Mouse (Mus musculus): ENCODE measurements around the gene Arsg. TPM values are rescaled to one million over a fixed set of nuclear protein-coding genes. Genes with fewer than 3 reads are reported as not detected.

Arsg gene
- polyA plus RNA-seq, 1 experiment from 2014 or later, result 9.9 TPM

DNA sequence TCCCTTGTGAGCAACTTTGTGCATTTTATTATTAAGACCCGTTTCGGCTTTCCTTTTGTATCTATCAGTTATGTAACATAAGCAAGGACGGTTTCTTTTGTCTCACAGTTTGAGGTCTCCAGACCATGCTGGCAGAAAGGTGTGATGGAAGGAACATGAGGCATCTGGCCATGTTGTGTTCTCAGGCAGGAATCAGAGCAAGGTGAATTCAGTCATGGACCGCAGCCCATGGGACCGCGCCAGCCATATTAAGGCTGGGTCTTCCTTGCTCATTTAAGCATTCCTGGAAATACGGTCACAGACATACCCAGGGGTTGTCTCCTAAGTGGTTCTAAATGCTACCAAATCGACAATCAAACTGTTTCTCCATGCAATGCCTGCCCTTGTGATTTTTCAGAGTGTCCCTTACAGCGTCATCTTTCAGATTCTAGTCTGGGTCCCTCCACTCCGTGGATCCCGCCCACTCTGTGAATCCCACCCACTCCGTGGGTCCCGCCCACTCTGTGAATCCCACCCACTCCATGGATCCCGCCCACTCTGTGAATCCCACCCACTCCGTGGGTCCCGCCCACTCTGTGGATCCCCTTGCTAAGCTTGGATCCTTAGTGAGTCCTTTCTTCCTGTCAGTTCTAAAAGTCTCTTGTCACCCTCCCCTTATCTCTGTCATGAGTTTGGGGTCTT lies 40.0 kb downstream of the Arsg start:
- Histone ChIP-seq H3K9ac (ENCODE audit: low read depth, low read length) (no peak overlapping the region), H3K36me3 (ENCODE audit: insufficient read depth, low read length) (no peaks in the 10 kb centered on the region), H3K27me3 (ENCODE audit: insufficient read depth, low read length) (no peaks in the 10 kb centered on the region), H3K9me3 (replicated peaks; ENCODE audit: low read length) (no peaks in the 10 kb centered on the region), H3K27ac (no peak overlapping the region), H3K4me2 (ENCODE audit: low read length) (no peak overlapping the region), H3K4me3 (replicated peaks; ENCODE audit: low read depth, low read length) (no peak overlapping the region), H3K4me1 (replicated peaks; ENCODE audit: insufficient read depth, low read length) (no peaks in the 10 kb centered on the region)
- WGBS, result 88% methylated on average over 16 of the region's 16 CpGs
- no peak for DNase-seq (ENCODE audit: low spot score)
- ATAC-seq (replicated peaks; ENCODE audit: low FRiP score, low read depth), result no peak
- TF ChIP-seq CTCF (IDR thresholded peaks at IDR 0.05; ENCODE audit: low read depth), result no peak

DNA sequence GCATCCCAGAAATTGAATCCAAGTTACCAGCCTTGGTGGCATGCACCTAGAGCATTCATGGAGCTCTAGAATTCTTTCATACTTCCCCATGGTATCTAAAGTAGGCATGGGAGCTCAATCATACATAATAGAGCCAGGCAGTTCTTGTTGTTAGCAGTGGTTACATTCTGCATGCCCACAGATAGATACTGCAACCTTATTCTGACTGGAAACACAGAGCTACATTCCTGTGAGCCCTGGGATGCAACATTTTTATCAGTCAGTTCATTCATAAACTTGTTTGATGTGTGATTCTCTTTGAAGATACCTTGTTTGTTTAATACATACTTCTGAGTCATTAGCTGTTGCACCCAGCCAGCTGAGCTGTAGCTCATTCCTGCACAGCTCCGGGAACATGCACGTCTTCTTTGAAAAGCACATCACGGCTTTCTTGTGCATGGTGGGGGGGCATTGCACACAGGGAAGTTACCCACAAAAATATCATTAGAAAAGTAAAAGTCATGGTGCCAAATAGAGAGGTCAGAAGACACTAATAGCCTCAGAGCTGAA lies 41.0 kb downstream of the Arsg start:
- Histone ChIP-seq H3K4me1 (replicated peaks; ENCODE audit: insufficient read depth, low read length) (no peaks in the 10 kb centered on the region), H3K4me3 (replicated peaks; ENCODE audit: low read depth, low read length) (no peak overlapping the region), H3K9me3 (replicated peaks; ENCODE audit: low read length) (no peaks in the 10 kb centered on the region), H3K27me3 (ENCODE audit: insufficient read depth, low read length) (no peaks in the 10 kb centered on the region), H3K27ac (no peak overlapping the region), H3K4me2 (ENCODE audit: low read length) (no peak overlapping the region), H3K9ac (ENCODE audit: low read depth, low read length) (no peak overlapping the region), H3K36me3 (ENCODE audit: insufficient read depth, low read length) (no peaks in the 10 kb centered on the region)
- ATAC-seq (replicated peaks; ENCODE audit: low FRiP score, low read depth) (no peak), DNase-seq (ENCODE audit: low spot score) (no peak)
- 64% methylated on average over 3 of the region's 3 CpGs for WGBS
- TF ChIP-seq CTCF (IDR thresholded peaks at IDR 0.05; ENCODE audit: low read depth), result no peak

DNA sequence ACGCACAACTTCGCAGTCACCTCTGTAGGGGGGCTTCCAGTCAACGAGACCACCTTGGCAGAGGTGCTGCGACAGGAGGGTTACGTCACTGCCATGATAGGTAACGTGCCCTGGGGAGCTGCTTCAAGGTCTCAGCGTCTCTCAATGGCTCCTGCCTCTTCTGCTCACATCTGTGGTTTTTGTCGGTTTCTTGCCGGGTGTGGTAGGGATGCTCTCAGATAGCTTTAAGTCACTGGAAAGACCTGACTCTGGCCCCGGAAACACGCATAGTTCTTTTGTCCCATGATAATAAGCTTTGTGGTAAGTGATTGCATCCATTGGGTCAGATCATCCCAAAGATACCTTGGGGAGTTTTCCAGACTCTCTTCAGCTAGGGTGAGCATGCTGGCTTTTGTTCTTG lies 44.2 kb downstream of the Arsg start:
- TF ChIP-seq CTCF (IDR thresholded peaks at IDR 0.05; ENCODE audit: low read depth), result no peak
- ATAC-seq (replicated peaks; ENCODE audit: low FRiP score, low read depth) (no peak), DNase-seq (ENCODE audit: low spot score) (no peak)
- Histone ChIP-seq H3K4me1 (replicated peaks; ENCODE audit: insufficient read depth, low read length) (no peaks in the 10 kb centered on the region), H3K9me3 (replicated peaks; ENCODE audit: low read length) (no peaks in the 10 kb centered on the region), H3K27me3 (ENCODE audit: insufficient read depth, low read length) (no peaks in the 10 kb centered on the region), H3K4me3 (replicated peaks; ENCODE audit: low read depth, low read length) (no peak overlapping the region), H3K27ac (no peak overlapping the region), H3K4me2 (ENCODE audit: low read length) (no peak overlapping the region), H3K36me3 (ENCODE audit: insufficient read depth, low read length) (no peaks in the 10 kb centered on the region), H3K9ac (ENCODE audit: low read depth, low read length) (no peak overlapping the region)
- 85% methylated on average over 11 of the region's 11 CpGs for WGBS

DNA sequence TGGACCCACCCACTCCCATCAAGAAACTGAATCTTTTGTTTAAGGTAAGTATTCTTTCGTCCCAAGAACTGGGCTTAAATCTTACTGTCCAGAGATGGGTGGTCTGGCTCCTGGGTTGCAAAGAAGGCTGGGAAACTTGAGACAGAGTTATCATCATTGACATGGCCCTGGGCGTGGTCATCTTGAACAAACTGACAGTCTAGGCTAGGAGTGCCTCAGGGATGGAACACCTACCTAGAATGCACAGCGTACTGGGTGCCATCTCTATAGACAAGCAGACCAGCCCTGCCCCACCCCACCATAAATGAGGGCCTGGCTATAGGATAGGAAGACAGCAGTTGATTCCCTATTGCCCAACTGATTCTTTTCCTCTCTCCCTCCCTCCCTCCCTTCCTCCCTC lies 44.6 kb downstream of the Arsg start:
- no peak overlapping the region for H3K4me2 ChIP-seq (ENCODE audit: low read length)
- no peaks in the 10 kb centered on the region for H3K9me3 ChIP-seq (replicated peaks; ENCODE audit: low read length)
- no peak overlapping the region for H3K27ac ChIP-seq
- no peak overlapping the region for H3K4me3 ChIP-seq (replicated peaks; ENCODE audit: low read depth, low read length)
- H3K9ac ChIP-seq (ENCODE audit: low read depth, low read length), result no peak overlapping the region
- H3K4me1 ChIP-seq (replicated peaks; ENCODE audit: insufficient read depth, low read length), result no peaks in the 10 kb centered on the region
- H3K36me3 ChIP-seq (ENCODE audit: insufficient read depth, low read length), result no peaks in the 10 kb centered on the region
- DNase-seq (ENCODE audit: low spot score) (no peak), ATAC-seq (replicated peaks; ENCODE audit: low FRiP score, low read depth) (no peak)
- no peak for TF ChIP-seq CTCF (IDR thresholded peaks at IDR 0.05; ENCODE audit: low read depth)
- WGBS, result 93% methylated on average over 3 of the region's 3 CpGs
- H3K27me3 ChIP-seq (ENCODE audit: insufficient read depth, low read length), result no peaks in the 10 kb centered on the region

DNA sequence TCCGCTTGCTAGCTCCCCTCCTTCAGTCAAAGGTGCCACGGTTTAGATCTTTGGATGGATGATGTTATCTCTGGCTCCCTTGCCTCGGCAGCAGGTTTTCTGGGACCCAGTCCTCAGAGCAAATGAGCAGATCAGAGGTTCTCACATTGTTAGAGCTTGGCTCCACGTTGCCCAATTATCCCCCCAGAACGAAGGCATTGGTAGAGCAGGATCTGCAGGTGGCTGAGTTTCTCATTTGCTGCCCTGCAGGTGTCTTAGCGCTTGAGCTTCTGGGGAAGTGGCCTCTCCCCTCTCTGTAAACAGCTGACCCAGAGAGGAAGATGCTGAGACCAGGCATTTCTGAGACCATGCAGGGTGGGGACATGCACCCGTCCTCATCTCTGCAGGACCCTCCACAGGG lies 47.8 kb downstream of the Arsg start:
- Histone ChIP-seq H3K4me2 (ENCODE audit: low read length) (no peak overlapping the region), H3K36me3 (ENCODE audit: insufficient read depth, low read length) (no peaks in the 10 kb centered on the region), H3K4me3 (replicated peaks; ENCODE audit: low read depth, low read length) (no peak overlapping the region), H3K27me3 (ENCODE audit: insufficient read depth, low read length) (no peaks in the 10 kb centered on the region), H3K4me1 (replicated peaks; ENCODE audit: insufficient read depth, low read length) (no peaks in the 10 kb centered on the region), H3K9ac (ENCODE audit: low read depth, low read length) (no peak overlapping the region), H3K9me3 (replicated peaks; ENCODE audit: low read length) (no peaks in the 10 kb centered on the region), H3K27ac (no peak overlapping the region)
- DNase-seq (ENCODE audit: low spot score), result no peak
- 55% methylated on average over 7 of the region's 7 CpGs for WGBS
- no peak for TF ChIP-seq CTCF (IDR thresholded peaks at IDR 0.05; ENCODE audit: low read depth)
- ATAC-seq (replicated peaks; ENCODE audit: low FRiP score, low read depth), result no peak

DNA sequence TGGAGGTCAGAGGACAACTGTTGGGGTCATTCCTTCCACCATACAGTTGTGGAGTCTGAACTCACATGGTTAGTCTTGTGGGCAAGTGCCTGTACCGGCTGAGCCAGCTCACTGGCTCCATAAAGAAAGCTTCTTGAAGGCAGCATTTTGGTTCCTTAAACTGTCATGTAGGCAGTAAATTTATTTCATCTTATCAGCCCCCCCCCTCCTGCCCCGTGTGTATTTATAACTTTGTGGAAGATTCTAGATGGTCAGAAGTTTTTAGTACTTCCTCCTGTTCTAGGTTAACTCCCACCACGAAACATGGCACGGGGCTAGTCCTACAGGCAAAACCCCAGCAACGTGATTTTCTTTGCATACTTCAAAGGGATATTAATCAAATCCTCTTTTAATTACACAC lies 51.7 kb downstream of the Arsg start:
- no peak overlapping the region for H3K27ac ChIP-seq
- H3K9me3 ChIP-seq (replicated peaks; ENCODE audit: low read length), result no peaks in the 10 kb centered on the region
- 42% methylated on average over 5 of the region's 5 CpGs for WGBS
- ATAC-seq (replicated peaks; ENCODE audit: low FRiP score, low read depth) (no peak), DNase-seq (ENCODE audit: low spot score) (no peak)
- H3K9ac ChIP-seq (ENCODE audit: low read depth, low read length), result no peak overlapping the region
- TF ChIP-seq CTCF (IDR thresholded peaks at IDR 0.05; ENCODE audit: low read depth), result no peak
- H3K27me3 ChIP-seq (ENCODE audit: insufficient read depth, low read length), result no peaks in the 10 kb centered on the region
- H3K4me1 ChIP-seq (replicated peaks; ENCODE audit: insufficient read depth, low read length), result no peaks in the 10 kb centered on the region
- H3K4me2 ChIP-seq (ENCODE audit: low read length), result no peak overlapping the region
- no peaks in the 10 kb centered on the region for H3K36me3 ChIP-seq (ENCODE audit: insufficient read depth, low read length)
- H3K4me3 ChIP-seq (replicated peaks; ENCODE audit: low read depth, low read length), result no peak overlapping the region

DNA sequence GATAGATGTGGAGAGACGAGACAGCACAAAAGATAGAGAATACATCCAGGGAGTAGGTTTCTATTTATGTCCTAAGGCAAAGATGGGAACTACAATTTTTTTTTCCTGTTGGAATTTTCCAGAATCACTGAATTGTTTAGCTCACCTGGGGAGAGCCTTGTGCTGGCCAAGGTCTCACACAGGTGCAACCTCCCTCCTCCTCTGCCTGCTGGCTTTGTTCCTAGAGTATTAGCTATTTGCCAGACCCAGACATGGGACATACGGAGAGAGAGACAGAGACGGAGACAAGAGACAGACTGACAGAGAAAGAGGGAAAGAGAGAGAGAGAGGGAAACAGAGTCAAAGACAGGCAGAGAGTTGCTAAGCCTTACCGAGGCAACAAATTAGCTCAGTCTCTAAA lies 52.4 kb downstream of the Arsg start:
- H3K36me3 ChIP-seq (ENCODE audit: insufficient read depth, low read length), result no peaks in the 10 kb centered on the region
- TF ChIP-seq CTCF (IDR thresholded peaks at IDR 0.05; ENCODE audit: low read depth), result no peak
- DNase-seq (ENCODE audit: low spot score) (no peak), ATAC-seq (replicated peaks; ENCODE audit: low FRiP score, low read depth) (no peak)
- no peak overlapping the region for H3K27ac ChIP-seq
- H3K9me3 ChIP-seq (replicated peaks; ENCODE audit: low read length), result no peaks in the 10 kb centered on the region
- H3K4me3 ChIP-seq (replicated peaks; ENCODE audit: low read depth, low read length), result no peak overlapping the region
- no peaks in the 10 kb centered on the region for H3K4me1 ChIP-seq (replicated peaks; ENCODE audit: insufficient read depth, low read length)
- 92% methylated on average over 4 of the region's 4 CpGs for whole genome bisulfite sequencing
- H3K4me2 ChIP-seq (ENCODE audit: low read length), result no peak overlapping the region
- H3K9ac ChIP-seq (ENCODE audit: low read depth, low read length), result no peak overlapping the region
- H3K27me3 ChIP-seq (ENCODE audit: insufficient read depth, low read length), result no peaks in the 10 kb centered on the region
